Mouse (Mus musculus): Measurements from ENCODE around the gene Psmb11.

GRCm38 (mm10) chr14:54594631-54595414 is 26.4 kb upstream of the Psmb11 start:
- TF ChIP-seq CTCF (IDR thresholded peaks at IDR 0.05; ENCODE audit: low read depth) (no peak), EP300 (optimal IDR thresholded peaks at IDR 0.05) (no peak)

Measured in stomach, postnatal 0 days (tissue).